Mouse (Mus musculus): ENCODE data around the gene Scyl1. TPM values are rescaled to one million over a fixed set of nuclear protein-coding genes. Genes with fewer than 3 reads are reported as not detected.

Gene Scyl1
- total and polyA plus RNA-seq, 3 experiments, result 36.0 to 64.1 TPM; not detected in 1

DNA sequence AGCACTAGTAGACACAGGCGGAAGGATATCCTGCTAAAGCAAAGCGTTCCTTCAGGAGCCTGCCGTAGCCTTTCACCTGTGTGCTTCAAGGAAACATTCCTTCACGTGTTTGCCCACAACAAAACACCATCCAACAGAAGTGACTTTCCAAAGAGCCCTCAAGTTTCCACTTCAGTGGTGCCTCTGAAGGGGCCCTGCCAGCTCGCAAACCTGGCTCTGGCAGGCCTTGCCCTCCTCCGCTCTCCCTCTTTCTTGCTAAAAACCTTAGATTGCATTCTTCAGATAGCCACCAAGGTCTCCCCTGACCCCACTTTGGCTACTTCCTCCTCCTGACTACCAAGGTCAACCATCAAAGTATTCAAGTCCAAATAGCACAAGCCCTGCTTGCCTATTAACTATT is 10.3 kb upstream of the Scyl1 start:
- Histone ChIP-seq H3K27me3 (ENCODE audit: control insufficient read depth in 1 of 2, insufficient read depth in 2 of 2, low read length in 2 of 2) (no peaks in the 10 kb centered on the region), H3K27ac (ENCODE audit: control insufficient read depth, low read depth, low read length) (no peak overlapping the region), H3K4me3 (ENCODE audit: control insufficient read depth in 1 of 2, insufficient read depth in 1 of 2, low read depth in 2 of 2, low read length in 2 of 2) (no peak overlapping the region)

DNA sequence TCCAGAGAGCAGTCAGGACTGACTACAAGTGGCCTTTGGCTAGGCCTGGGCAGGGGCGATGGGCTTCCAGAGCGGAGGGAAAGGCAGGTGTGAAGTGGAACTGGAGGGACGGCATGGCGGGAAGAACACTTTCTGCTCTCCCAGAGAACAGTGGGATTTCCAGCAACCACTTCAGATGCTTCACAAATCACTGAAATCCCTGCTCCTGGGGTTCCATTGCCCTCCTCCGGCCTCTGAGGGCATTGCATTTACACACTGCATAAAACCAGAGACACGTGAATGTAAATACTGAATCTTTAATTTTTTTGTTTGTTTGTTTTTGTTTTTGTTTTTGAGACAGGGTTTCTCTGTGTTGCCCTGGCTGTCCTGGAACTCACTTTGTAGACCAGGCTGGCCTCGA is 9.0 kb upstream of the Scyl1 start:
- Histone ChIP-seq H3K27me3 (ENCODE audit: control insufficient read depth in 1 of 2, insufficient read depth in 2 of 2, low read length in 2 of 2) (no peaks in the 10 kb centered on the region), H3K27ac (ENCODE audit: control insufficient read depth, low read depth, low read length) (no peak overlapping the region), H3K9me3 (replicated peaks; ENCODE audit: insufficient read depth, low read length) (no peaks in the 10 kb centered on the region), H3K4me3 (ENCODE audit: control insufficient read depth in 1 of 2, insufficient read depth in 1 of 2, low read depth in 2 of 2, low read length in 2 of 2) (no peak overlapping the region), H3K9ac (ENCODE audit: control insufficient read depth, low read depth, low read length, poor library complexity, severe bottlenecking) (no peak overlapping the region), H3K36me3 (ENCODE audit: control insufficient read depth in 1 of 2, insufficient read depth in 2 of 2, low read length in 2 of 2) (no peaks in the 10 kb centered on the region), H3K4me1 (ENCODE audit: control insufficient read depth in 1 of 2, insufficient read depth in 2 of 2, low read length in 2 of 2) (0 out of 4 replicates have a peak, but pooled peaks cover 0 to 3% of the 10 kb centered on the region in 2 experiments), H3K79me2 (ENCODE audit: control insufficient read depth, insufficient read depth, low read length, poor library complexity) (no peaks in the 10 kb centered on the region)
- TF ChIP-seq UBTF (IDR thresholded peaks at IDR 0.05; ENCODE audit: borderline replicate concordance, insufficient read depth, low read depth, low read length), result no peak
- TF ChIP-seq TAL1 (IDR thresholded peaks at IDR 0.05; ENCODE audit: low read length), result no peak
- no peak for TF ChIP-seq CHD1 (IDR thresholded peaks at IDR 0.05; ENCODE audit: low read depth, low read length)
- peak; percentile 43; the same call in 1 of the 2 replicates for TF ChIP-seq ZC3H11A (IDR thresholded peaks at IDR 0.05; ENCODE audit: low read depth, low read length)
- TF ChIP-seq CTCF (IDR thresholded peaks at IDR 0.05 in 2 of 3, conservative IDR thresholded peaks at IDR 0.05 in 1 of 3; ENCODE audit: control insufficient read depth in 1 of 3, insufficient read depth in 1 of 3, low read depth in 2 of 3, low read length in 3 of 3, poor library complexity in 1 of 3, severe bottlenecking in 1 of 3), result peak; percentile 49 to 72 (median 55)
- peak; percentile 67 for TF ChIP-seq SMC3 (IDR thresholded peaks at IDR 0.05; ENCODE audit: low read depth, low read length)
- TF ChIP-seq RAD21 (IDR thresholded peaks at IDR 0.05; ENCODE audit: low read depth, low read length), result peak; percentile 73
- peak; percentile 47 for DNase-seq (ENCODE audit: low read depth, low spot score)

More for the DNA sequence above, 10.3 kb upstream of the Scyl1 start:
- Histone ChIP-seq H3K9ac (ENCODE audit: control insufficient read depth, low read depth, low read length, poor library complexity, severe bottlenecking) (no peak overlapping the region), H3K4me1 (ENCODE audit: control insufficient read depth in 1 of 2, insufficient read depth in 2 of 2, low read length in 2 of 2) (0 out of 4 replicates have a peak, but pooled peaks cover 0 to 5% of the 10 kb centered on the region in 2 experiments), H3K36me3 (ENCODE audit: control insufficient read depth in 1 of 2, insufficient read depth in 2 of 2, low read length in 2 of 2) (no peaks in the 10 kb centered on the region), H3K79me2 (ENCODE audit: control insufficient read depth, insufficient read depth, low read length, poor library complexity) (no peaks in the 10 kb centered on the region), H3K9me3 (replicated peaks; ENCODE audit: insufficient read depth, low read length) (no peaks in the 10 kb centered on the region)
- no peak for TF ChIP-seq E2F4 (IDR thresholded peaks at IDR 0.05; ENCODE audit: borderline replicate concordance, low read depth, low read length)
- TF ChIP-seq POLR2A (IDR thresholded peaks at IDR 0.05; ENCODE audit: control insufficient read depth in 1 of 2, insufficient read depth in 1 of 2, low read depth in 1 of 2, low read length in 2 of 2, poor library complexity in 1 of 2), result no peak
- no peak for TF ChIP-seq JUND (IDR thresholded peaks at IDR 0.05; ENCODE audit: low read depth, low read length)
- TF ChIP-seq NELFE (IDR thresholded peaks at IDR 0.05; ENCODE audit: low read depth, low read length), result no peak
- TF ChIP-seq GATA1 (IDR thresholded peaks at IDR 0.05; ENCODE audit: low read depth, low read length), result no peak
- no peak for TF ChIP-seq CTCF (IDR thresholded peaks at IDR 0.05 in 2 of 3, conservative IDR thresholded peaks at IDR 0.05 in 1 of 3; ENCODE audit: control insufficient read depth in 1 of 3, insufficient read depth in 1 of 3, low read depth in 2 of 3, low read length in 3 of 3, poor library complexity in 1 of 3, severe bottlenecking in 1 of 3)
- no peak for TF ChIP-seq MXI1 (IDR thresholded peaks at IDR 0.05; ENCODE audit: low read depth, low read length)
- no peak for TF ChIP-seq CHD1 (IDR thresholded peaks at IDR 0.05; ENCODE audit: low read depth, low read length)
- TF ChIP-seq UBTF (IDR thresholded peaks at IDR 0.05; ENCODE audit: borderline replicate concordance, insufficient read depth, low read depth, low read length), result no peak
- TF ChIP-seq GABPA (IDR thresholded peaks at IDR 0.05; ENCODE audit: low read depth, low read length), result no peak
- no peak for TF ChIP-seq KAT2A (conservative IDR thresholded peaks at IDR 0.05; ENCODE audit: low read depth, low read length)
- no peak for TF ChIP-seq ZMIZ1 (IDR thresholded peaks at IDR 0.05; ENCODE audit: low read depth, low read length)
- TF ChIP-seq USF1 (IDR thresholded peaks at IDR 0.05; ENCODE audit: low read depth, low read length), result no peak
- TF ChIP-seq TAL1 (IDR thresholded peaks at IDR 0.05; ENCODE audit: low read length), result no peak
- DNase-seq (ENCODE audit: low read depth, low spot score), result no peak
